8 mouse cellular contexts compared by ENCODE assay signal in genomic region chr17:34261502-34261901, GRCm38 (mm10). TPM values are rescaled to one million over a fixed set of nuclear protein-coding genes. Genes with fewer than 3 reads are reported as not detected.
DNase-seq lines count a peak whose midpoint lies in the region; ATAC-seq lines count a peak whose summit lies in the region.

No protein-coding gene starts in this region.

- peaks cover 44% of the 10 kb centered on the region for H3K27me3 ChIP-seq in embryonic facial prominence, embryonic 13.5 days

- peak; percentile 47 to 60 for DNase-seq in CD8-positive naive resting alpha-beta T cell, adult 2 months (ENCODE audit: low read depth in 2 of 2, low spot score in 2 of 2)
- peak; percentile 59 for DNase-seq in adrenal gland, adult 8-10 months
- peak; percentile 79 for DNase-seq in heart, postnatal 4 days
- peak; percentile 73 to 85 for DNase-seq in kidney, postnatal 4 days
- peak; percentile 57 to 82 for DNase-seq in lung, postnatal 4 days
- DNase-seq in retina, postnatal 1 day: peak; percentile 86
- peak; percentile 36 for DNase-seq in yolk sac, embryonic 10.5 days (ENCODE audit: low spot score)

- 21% methylated on average over 4 of the region's 4 CpGs for WGBS in embryonic facial prominence, embryonic 13.5 days

- no peak overlapping the region for H3K9ac ChIP-seq in embryonic facial prominence, embryonic 13.5 days

- H3K4me2 ChIP-seq in embryonic facial prominence, embryonic 13.5 days: 0 out of 2 replicates have a peak overlapping the region, but pooled peaks have one; percentile 9

- ATAC-seq in embryonic facial prominence, embryonic 13.5 days (ENCODE audit: insufficient number of reproducible peaks, insufficient read depth, low FRiP score, low TSS enrichment, low read depth): no peak

- no peak overlapping the region for H3K4me3 ChIP-seq in embryonic facial prominence, embryonic 13.5 days

- H3K27ac ChIP-seq in embryonic facial prominence, embryonic 13.5 days: no peak overlapping the region

- H3K4me1 ChIP-seq in embryonic facial prominence, embryonic 13.5 days: peaks cover 27% of the 10 kb centered on the region; the same call in 1 of the 2 replicates

- H3K36me3 ChIP-seq in embryonic facial prominence, embryonic 13.5 days: no peaks in the 10 kb centered on the region

- no peaks in the 10 kb centered on the region for H3K9me3 ChIP-seq in embryonic facial prominence, embryonic 13.5 days

RNA-seq across cellular contexts. Expression of gene H2-Ab1, which starts 4.0 kb away (rescaled TPM):
- total RNA-seq in adrenal gland, adult 8-10 months (2022): 100 to 1,000 TPM in 3 of 4 experiments, 10 to 100 TPM in 1; 62.4 to 146 (median 115) TPM
- 5.3 and 5.6 TPM in 2 replicates for polyA plus RNA-seq in embryonic facial prominence, embryonic 13.5 days (2015; fragmentation: Nextera tagmentation; extraction: Ambion mirVana)
- total RNA-seq in heart, postnatal 4 days (2021): 1 to 10 TPM; 2.4 to 3.1 TPM

RNA-seq across cellular contexts. Expression of gene H2-Ob, which starts 22.8 kb away (rescaled TPM):
- 1 to 10 TPM; 1.3 to 1.8 (median 1.5) TPM for total RNA-seq in adrenal gland, adult 8-10 months (2022)
- not detected in 2 replicates for polyA plus RNA-seq in embryonic facial prominence, embryonic 13.5 days (2015; fragmentation: Nextera tagmentation; extraction: Ambion mirVana)
- total RNA-seq in heart, postnatal 4 days (2021): under 1 TPM; 0.23 to 0.38 TPM

RNA-seq across cellular contexts. Expression of gene H2-Aa, which starts 26.1 kb away (rescaled TPM):
- 100 to 1,000 TPM in 3 of 4 experiments, 10 to 100 TPM in 1; 77.6 to 181 (median 140) TPM for total RNA-seq in adrenal gland, adult 8-10 months (2022)
- 0.73 and 0.98 TPM in 2 replicates for polyA plus RNA-seq in embryonic facial prominence, embryonic 13.5 days (2015; fragmentation: Nextera tagmentation; extraction: Ambion mirVana)
- 1 to 10 TPM; 2.2 to 3.0 TPM for total RNA-seq in heart, postnatal 4 days (2021)

RNA-seq across cellular contexts. Expression of gene H2-Eb1, which starts 44.2 kb away (rescaled TPM):
- total RNA-seq in adrenal gland, adult 8-10 months (2022): 100 to 1,000 TPM in 3 of 4 experiments, 10 to 100 TPM in 1; 83.6 to 191 (median 159) TPM
- 1.3 and 3.4 TPM in 2 replicates for polyA plus RNA-seq in embryonic facial prominence, embryonic 13.5 days (2015; fragmentation: Nextera tagmentation; extraction: Ambion mirVana)
- total RNA-seq in heart, postnatal 4 days (2021): 1 to 10 TPM; 4.0 to 4.9 TPM

RNA-seq across cellular contexts. Expression of gene Tap2, which starts 58.2 kb away (rescaled TPM):
- total RNA-seq in adrenal gland, adult 8-10 months (2022): 10 to 100 TPM; 53.9 to 71.1 (median 67.2) TPM
- polyA plus RNA-seq in embryonic facial prominence, embryonic 13.5 days (2015; fragmentation: Nextera tagmentation; extraction: Ambion mirVana): 3.5 and 3.7 TPM in 2 replicates
- total RNA-seq in heart, postnatal 4 days (2021): 10 to 100 TPM; 10.7 to 12.3 TPM

Comparison
In these comparisons a context has a peak if more than half of its experiments do, and no peak if none do; other contexts are left out.
1. DNase-seq: peak in every context shown above with its lines; median percentile 86 in retina, postnatal 1 day; 79 in heart, postnatal 4 days; 79 in kidney, postnatal 4 days; 70 in lung, postnatal 4 days; 59 in adrenal gland, adult 8-10 months; 54 in CD8-positive naive resting alpha-beta T cell, adult 2 months; 36 in yolk sac, embryonic 10.5 days.
2. RNA of gene H2-Ab1, which starts 4.0 kb away (total RNA-seq): 62.4 to 146 TPM in adrenal gland, adult 8-10 months; 2.4 to 3.1 TPM in heart, postnatal 4 days; every median in the first group is over 10 times any median in the second.
3. RNA of gene H2-Aa, which starts 26.1 kb away (total RNA-seq): 77.6 to 181 TPM in adrenal gland, adult 8-10 months; 2.2 to 3.0 TPM in heart, postnatal 4 days; every median in the first group is over 10 times any median in the second.